Mouse (Mus musculus) layer of hippocampus, adult 18-20 months (tissue): ENCODE results near the gene Polr2b. TPM values are rescaled to one million over a fixed set of nuclear protein-coding genes. Genes with fewer than 3 reads are reported as not detected.

Source experiments
- DNase-seq, 2 experiments: peaks; one replicate each; pipeline ENCODE4 v3.0.0; 2022; ENCODE audit warnings: low spot score in 2 of 2
- long read RNA-seq: library from polyadenylated mRNA; stranded (forward); transcript quantifications from one replicate; pipeline ENCODE4 v2.0.0, GENCODE M21; 2021
- total RNA-seq, 2 experiments: library from RNA; stranded (reverse); gene quantifications; 2 replicates each; pipeline ENCODE4 v1.2.3; 2021

The Polr2b gene
- 10 to 100 TPM; 44.0 to 48.4 TPM for total RNA-seq
- long read RNA-seq, full-length matches to known transcripts: 61 of 66 reads
- long read RNA-seq, partial matches to known transcripts: 4 of 66 reads
- long read RNA-seq, other reads (novel, unspliced or antisense): 1 of 66 reads

DNA sequence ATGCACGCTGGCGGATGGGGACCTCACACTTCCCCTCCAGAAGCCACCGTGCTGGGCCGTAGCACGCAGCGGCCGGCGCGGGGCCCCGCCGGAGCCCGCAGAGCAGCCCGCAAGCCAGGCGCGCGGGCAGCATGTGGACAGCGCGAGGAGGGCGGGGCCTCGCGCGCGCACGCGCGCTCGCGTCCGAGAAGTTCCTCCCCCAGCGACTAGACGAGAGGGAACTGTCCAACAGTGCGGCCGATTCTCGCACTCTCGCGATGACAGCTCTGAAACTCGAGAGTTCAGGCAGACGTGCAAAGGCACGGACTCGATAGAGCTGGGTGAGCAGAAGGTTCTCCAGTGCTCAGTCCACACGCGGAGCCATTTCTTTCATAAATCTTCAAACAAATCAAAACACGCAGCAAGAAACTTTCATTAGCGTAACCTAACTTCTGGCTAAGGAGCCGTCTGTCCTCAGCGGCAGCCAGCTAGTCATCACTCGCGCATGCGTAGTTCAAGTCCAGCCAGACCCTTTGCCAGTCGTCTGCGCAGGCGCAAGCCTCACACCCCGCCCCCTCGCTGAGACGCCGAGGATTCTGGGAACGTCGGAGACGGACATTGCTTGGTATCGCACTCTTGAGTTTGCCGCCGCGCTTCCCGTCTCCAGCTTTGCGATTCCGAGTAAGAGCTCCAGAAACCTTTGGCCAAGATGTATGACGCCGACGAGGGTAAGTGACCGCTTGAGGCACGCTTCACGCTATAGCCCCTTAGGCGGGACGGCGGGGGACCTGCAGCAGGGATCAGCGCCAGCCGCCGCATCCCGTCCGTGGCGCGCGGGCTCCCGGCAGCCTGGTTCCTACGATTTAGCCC is at the start of gene Polr2b, which contains the start of gene Noa1:
TSS of gene Polr2b (plus strand) at position 224 of the 849 bp plus-strand sequence.
TSS of gene Noa1 (minus strand) at position 161 of the 849 bp plus-strand sequence.
- peak; percentile 96 to 99 for DNase-seq

DNA sequence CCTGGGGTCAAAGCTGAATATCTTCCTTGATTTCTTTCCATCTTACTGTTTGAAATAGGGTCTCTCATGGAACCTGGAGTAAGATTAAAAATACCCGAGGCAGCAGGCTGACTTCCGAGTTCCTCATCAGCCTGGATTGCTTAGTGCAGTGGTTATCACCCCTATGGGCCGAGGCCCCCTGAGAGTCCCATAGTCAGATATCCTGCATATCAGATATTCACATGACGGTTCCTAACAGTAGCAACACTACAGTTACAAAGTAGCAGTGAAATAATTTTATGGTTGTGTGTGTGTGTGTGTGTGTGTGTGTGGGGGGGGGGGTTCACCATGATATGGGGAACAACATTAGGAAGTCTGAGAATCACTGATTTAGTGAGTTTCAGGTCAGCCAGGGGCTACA is 48.8 kb upstream of the Polr2b start:
- no peak for DNase-seq

DNA sequence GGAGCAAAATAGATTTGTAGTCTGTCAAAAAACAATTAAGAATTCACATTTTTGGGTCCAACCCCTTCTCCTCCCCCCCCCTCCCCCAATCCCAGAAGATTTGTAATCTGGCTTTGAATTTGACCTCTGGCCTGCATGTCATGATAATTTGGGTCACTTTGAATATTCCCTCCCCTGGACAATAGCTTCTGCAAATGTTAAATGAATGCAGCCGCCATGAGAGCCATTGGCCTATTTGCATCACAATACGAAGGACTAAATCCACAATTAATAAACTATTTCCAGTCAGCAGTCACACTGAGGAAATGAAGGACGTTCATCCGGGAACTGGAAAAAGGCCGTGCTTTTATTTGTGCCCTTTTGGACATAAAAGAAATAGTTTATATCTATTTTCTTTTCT is 47.8 kb upstream of the Polr2b start:
- no peak for DNase-seq

DNA sequence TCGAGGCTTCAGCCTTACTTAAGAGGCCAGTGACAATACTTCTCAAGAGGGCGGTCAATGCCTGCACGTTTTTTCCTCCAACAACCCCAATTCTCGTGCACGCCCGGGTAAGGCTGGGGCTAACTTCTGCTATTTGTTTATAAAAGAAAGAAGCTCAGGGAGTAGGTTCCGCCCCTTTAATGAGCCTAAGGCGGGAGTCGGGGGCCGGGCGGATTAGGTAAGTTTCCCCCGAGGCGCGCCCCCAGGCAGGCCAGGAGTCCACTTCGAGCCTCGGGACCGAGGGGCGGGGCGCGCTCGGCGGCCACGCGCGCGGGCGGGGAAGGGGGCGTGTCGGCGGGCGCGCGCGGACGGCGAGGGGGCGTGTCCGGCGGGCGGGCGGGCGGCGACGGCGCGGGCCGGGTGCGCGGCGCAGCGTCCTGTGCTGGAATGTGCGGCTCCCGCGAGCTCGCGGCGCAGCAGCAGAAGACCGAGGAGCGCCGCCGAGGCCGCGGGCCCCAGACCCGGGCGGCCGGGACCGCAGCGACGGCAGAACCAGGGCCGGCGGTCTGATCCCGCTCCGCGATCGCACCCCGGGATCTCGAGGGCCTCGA is 44.8 kb upstream of the Polr2b start, which contains the start of gene Rest:
TSS of gene Rest (plus strand) at position 411 of the 590 bp plus-strand sequence.
- DNase-seq: peak in 1 of 2 experiments; percentile 51

DNA sequence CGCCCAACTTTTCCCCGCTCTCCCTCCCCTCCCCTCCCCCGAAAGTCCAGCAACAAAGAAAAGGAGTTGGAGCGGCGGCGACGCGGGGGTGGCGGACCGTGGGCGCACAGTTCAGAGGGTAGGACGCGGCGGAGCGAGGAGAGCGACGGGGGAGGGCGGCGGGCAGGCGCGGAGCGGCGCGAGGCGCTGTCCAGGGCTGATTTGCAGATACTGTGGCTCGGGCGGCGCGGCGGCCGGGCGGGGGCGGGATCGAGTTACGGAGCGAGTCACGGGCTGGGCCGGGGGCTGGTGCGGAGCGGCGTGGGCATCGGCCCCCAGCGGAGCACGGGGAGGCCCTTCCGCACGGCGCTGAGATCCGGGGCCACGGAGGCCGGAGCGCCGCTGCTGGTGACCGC is 44.3 kb upstream of the Polr2b start:
- DNase-seq: peak in 1 of 2 experiments; percentile 44

DNA sequence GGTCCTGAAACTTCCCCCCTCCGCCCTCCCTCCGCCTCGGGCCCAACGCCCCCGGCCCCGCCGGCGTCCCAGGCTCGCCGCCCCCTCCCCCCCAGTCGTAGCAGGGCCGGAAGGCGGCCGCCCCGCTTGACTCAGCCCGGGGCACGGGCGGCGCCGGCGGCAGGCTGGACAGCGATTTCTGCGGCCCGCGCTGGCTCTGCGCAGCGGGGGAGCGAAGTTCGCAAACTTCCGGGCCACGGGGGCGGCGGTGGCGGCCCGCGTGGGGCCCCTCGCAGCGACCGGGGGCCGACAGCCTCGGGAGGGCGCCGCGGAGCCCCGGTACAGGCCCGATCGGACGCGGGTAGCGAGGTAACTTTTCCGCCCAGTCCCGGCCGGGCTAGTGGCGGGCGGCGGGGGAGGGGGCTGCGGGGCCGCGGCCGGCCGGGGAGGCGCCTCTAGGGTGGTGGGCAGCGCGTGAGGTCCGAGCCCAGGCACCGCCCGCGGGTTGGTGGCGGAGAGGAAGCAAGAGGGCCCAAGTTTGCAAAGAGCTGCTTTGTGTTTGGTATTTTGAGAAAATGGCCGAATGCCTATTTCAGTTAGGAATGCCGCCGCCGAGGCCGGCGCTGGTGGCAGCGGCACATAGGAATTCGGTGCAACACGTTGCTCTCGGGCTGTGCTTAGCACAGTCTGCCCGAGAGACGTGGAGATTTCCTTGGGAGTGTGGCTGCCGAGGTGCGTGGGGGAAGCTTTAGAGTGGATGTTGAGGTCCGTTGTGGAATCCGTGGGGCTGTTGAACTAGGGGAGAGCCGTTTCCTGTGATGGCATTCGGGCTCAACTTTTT is 43.7 kb upstream of the Polr2b start:
- peak in 1 of 2 experiments; percentile 50 for DNase-seq

DNA sequence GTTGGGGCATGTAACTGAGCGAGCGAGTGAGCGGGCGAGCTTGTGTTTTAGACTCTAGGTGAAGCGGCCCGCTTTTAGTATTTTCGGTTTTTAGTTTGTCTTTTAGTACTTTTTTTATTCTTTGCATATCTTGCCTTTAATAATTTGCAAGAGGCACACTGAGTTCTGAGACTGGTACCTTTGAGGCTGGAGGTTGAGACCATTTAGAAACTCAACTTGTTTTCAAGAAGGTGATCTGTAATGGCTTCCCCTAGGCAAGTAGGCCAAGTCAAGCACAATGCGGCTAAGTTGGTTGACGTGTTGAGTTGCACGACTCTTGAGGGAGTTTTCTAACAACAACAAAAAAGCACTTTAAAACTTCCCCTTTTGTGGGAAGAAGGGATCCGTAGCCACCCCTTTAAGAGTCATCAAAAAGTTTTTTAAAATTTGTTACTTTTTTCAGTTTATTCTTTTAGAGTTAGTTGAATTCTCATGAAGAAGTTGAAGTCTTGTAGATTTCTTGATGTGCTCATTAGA is 43.0 kb upstream of the Polr2b start:
- no peak for DNase-seq

DNA sequence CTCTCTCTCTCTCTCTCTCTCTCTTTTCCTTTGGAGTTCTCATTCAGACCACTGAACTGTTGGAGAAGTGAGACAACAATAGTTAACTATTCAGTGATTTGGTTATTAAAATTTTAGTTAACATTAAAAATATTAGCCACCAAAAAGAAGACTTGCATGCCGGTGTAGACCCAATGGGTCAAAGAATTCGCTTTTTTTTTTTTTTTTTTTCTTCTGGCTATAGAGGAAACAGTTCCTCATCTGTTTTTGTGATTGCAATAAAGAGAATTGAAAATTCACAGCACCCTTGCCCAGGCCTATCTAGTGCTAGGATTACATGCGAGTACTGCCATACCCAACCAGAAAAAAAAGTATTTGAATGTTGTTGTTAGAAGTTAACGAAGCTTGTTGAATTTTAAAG is 42.5 kb upstream of the Polr2b start:
- DNase-seq: no peak

DNA sequence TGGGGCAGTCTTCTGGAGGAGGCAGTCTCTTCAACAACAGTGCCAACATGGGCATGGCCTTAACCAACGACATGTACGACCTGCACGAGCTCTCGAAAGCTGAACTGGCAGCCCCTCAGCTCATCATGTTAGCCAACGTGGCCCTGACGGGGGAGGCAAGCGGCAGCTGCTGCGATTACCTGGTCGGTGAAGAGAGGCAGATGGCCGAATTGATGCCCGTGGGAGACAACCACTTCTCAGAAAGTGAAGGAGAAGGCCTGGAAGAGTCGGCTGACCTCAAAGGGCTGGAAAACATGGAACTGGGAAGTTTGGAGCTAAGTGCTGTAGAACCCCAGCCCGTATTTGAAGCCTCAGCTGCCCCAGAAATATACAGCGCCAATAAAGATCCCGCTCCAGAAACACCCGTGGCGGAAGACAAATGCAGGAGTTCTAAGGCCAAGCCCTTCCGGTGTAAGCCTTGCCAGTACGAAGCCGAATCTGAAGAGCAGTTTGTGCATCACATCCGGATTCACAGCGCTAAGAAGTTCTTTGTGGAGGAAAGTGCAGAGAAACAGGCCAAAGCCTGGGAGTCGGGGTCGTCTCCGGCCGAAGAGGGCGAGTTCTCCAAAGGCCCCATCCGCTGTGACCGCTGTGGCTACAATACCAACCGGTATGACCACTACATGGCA is 41.9 kb upstream of the Polr2b start:
- no peak for DNase-seq

DNA sequence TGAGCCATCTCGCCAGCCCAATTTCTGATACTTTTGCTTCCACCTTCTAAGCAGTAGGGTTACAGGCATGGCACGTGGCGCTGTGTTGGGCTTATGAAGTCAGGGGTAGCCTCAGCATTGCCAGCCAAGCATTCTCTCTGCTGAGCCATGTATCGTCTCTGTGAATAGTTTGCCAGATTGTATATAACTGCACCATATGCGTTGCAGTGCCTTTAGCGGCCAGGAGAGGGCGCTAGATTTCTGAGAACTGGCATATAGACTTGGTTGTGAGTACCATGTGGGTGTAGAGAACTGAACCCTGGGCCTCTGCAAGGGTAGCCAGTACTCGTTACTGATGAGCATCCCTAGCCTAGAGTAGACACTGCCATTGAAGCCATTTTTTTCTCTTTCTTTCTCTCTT is 40.5 kb upstream of the Polr2b start:
- DNase-seq: no peak

DNA sequence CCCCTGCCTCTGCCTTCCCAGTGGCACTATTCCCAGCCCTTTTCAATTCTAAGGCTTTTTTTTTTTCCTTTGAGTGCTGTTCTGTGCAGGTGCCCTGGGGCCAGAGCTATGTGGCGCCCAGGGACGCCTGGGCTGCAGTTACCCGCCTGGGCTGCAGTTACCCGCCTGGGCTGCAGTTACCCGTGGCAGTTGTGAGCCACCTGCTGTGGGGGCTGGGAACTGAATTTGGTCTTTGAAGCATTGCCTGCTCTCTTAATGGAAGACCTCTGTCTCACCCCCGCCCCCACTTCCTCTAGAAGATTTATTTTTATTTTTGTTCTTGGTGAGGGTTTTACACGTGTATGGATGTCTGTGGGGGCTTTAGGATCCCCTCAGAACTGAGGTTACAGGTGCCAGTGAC is 36.8 kb upstream of the Polr2b start:
- DNase-seq: no peak

DNA sequence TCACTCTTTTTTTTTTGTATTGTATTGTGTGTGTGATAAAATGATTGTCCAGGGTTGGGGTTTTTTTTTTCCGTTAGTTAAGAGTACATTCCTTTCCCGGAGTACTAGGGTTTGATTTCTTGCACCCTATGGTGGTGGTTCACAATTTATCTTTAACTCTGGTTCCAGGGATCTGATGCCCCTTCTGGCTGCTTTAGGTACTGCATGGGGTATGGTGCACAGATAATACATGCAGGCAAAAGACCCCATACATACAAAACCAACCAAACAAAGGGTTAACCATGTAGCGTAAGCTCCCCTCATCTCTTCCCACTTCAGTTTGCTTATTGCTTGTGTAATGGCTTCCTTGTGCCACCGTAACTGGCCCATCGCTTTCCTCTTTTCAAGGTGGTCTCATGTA is 34.0 kb upstream of the Polr2b start:
- peak in 1 of 2 experiments; percentile 8 for DNase-seq

DNA sequence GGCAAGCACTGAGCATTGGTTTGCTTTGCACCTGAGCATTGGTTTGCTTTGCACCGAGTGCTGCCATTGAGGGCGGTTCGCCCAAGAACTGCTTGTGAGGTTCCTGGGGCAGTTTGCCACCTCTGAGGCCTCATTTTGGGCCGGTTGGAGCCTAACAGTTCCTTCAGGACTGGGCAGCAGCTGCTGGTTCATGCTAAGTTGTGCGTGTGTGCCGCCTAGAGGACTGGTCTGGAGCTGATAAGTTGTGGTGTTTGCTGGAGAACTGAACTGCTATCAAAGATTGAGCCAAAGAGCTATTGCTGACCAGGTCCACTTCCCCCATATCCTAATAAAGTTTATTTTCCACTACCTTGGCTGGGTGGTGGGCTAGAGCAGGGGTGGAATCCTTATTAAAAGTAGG is 32.7 kb upstream of the Polr2b start:
- DNase-seq: no peak

DNA sequence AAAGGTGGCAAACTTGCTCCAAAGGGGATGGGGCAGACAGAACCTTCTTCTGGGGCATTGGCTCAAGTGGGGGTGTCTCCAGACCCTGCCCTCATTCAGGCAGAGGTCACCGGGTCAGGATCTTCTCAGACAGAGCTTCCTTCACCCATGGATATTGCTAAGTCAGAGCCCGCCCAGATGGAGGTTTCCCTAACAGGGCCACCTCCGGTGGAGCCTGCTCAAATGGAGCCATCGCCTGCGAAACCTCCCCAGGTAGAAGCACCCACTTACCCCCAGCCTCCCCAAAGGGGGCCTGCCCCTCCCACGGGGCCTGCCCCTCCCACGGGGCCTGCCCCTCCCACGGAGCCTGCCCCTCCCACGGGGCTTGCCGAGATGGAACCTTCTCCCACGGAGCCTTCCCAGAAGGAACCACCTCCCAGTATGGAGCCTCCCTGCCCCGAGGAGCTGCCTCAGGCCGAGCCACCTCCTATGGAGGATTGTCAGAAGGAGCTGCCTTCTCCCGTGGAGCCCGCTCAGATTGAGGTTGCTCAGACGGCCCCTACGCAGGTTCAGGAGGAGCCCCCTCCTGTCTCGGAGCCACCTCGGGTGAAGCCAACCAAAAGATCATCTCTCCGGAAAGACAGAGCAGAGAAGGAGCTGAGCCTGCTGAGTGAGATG is 28.3 kb upstream of the Polr2b start:
- DNase-seq: no peak

DNA sequence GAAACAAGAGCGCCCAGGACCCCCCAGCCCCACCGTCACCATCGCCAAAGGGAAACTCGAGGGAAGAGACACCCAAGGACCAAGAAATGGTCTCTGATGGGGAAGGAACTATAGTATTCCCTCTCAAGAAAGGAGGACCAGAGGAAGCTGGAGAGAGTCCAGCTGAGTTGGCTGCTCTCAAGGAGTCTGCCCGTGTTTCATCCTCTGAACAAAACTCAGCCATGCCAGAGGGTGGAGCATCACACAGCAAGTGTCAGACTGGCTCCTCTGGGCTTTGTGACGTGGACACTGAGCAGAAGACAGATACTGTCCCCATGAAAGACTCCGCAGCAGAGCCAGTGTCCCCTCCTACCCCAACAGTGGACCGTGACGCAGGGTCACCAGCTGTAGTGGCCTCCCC is 27.7 kb upstream of the Polr2b start:
- no peak for DNase-seq

DNA sequence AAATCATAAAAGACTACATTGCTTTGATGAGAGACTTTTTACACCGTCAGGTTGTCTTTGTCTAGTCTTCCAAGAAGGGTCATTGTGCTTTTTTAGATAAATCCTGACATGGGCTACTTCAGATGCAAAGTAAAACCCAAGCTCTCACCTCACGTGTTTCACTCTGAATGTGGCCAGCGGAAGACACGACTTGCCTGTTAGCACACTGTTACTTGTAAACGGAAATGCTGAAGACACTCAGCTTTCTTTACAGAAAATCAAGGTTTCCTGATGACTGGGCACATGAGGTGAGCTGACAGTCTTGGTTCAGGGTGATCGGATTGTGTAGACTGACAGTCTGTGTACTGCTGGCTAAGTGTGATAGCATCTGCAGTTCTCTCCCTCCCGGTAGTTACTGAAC is 24.3 kb upstream of the Polr2b start:
- no peak for DNase-seq

DNA sequence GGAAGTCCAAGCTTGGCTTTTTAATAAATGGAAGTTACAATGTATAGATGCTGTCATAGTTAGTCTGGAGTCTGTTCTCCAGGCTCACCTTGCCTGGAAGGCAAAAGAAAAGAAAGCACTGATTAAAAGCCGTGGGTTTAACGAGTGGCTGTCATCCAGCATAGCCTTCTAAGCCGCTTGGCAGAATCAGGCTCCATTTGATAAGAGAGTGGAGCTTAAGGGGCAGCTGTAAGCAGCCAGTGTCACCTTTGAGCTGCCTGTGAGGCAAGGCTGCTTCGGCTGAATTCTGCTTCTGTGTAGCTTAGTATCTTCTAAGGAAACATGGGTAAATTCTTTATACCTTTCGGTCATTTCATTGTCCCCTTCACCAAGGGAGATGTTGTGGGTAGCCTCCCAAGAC is 23.0 kb upstream of the Polr2b start:
- no peak for DNase-seq

DNA sequence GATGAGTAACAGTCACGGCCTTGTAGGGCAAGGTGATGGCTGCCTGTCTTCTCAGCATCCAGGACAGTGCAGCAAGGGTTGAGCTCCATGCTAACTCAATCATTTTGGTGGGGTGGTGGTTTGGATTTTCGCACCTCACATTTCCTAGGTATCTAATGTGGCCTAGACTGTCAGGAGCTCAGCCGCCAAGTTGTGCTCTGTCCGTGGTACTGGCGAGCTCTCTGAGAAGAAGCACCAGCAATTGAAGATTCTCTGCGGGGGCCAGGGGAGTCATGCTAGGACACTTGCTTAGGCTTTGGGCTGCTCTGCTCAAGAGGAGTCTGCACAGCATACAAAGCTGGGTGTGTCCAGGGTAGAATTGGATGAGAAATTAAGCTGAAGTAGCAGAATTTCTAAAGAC is 22.0 kb upstream of the Polr2b start:
- DNase-seq: no peak

DNA sequence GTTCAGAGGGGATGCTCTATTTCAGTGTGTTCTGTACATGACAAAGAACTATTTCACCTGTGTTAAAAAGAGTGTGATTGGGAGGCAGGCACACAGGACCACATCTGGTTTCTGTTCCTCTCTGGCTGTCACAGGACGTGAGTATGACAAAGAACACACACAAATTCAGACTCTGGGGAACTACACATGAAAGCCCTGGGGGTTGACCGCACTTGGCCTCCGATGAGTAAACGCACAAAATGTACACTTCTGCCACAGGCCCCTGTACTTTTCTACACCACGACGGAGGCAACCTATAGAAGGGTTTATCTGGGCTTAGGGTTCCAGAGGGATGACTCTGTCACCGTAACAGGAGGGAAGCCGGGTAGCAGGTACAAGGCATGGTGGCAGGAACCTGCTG is 20.3 kb upstream of the Polr2b start:
- no peak for DNase-seq

DNA sequence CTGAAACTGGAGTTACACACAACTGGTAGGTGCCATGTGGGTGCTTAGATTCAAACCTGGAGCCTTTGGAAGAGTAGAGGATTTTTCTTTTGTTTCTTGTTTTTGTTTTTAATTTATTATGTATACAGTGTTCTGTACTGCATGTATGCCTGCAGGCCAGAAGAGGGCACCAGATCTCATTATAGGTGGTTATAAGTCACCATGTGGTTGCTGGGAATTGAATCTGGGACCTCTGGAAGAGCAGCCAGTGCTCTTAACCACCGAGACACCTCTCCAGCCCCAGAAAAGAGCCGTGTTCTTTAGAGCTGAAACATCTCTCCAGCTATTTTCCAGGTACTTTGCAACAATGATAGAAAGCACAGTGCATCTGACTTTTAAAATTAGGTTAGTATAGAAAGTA is 19.3 kb upstream of the Polr2b start:
- no peak for DNase-seq
